Mouse (Mus musculus) neural tube, embryonic 13.5 days (tissue): ENCODE measurements around the gene Dnajc28. TPM values are rescaled to one million over a fixed set of nuclear protein-coding genes. Genes with fewer than 3 reads are reported as not detected.

Experiments
- ATAC-seq: fragments of 200-750 bp; cut with Nextera tagmentation; 2 replicates; pipeline ENCODE4 v1.8.0; 2017; ENCODE audit warnings: low read depth, mild to moderate bottlenecking, moderate TSS enrichment, moderate library complexity
- H3K27ac ChIP-seq: fragments of 300-500 bp; sonication (generic); replicated peaks from 2 replicates; pipeline ENCODE4 v1.5.1; 2015; ENCODE audit warnings: moderate library complexity, mild to moderate bottlenecking, inconsistent platforms
- H3K27me3 ChIP-seq: fragments of 300-500 bp; sonication (generic); 2 replicates; pipeline ENCODE4 v1.6.1; 2015; ENCODE audit warnings: mild to moderate bottlenecking, inconsistent platforms
- H3K36me3 ChIP-seq: fragments of 300-500 bp; sonication (generic); 2 replicates; pipeline ENCODE4 v1.6.1; 2015; ENCODE audit warnings: mild to moderate bottlenecking, inconsistent platforms
- H3K4me1 ChIP-seq: fragments of 300-500 bp; sonication (generic); replicated peaks from 2 replicates; pipeline ENCODE4 v1.6.1; 2015; ENCODE audit warnings: inconsistent platforms
- H3K4me2 ChIP-seq: fragments of 300-500 bp; sonication (generic); 2 replicates; pipeline ENCODE4 v1.6.1; 2015; ENCODE audit warnings: inconsistent platforms, mild to moderate bottlenecking, moderate library complexity
- H3K4me3 ChIP-seq: fragments of 300-500 bp; sonication (generic); 2 replicates; pipeline ENCODE4 v1.5.1; 2015; ENCODE audit warnings: mild to moderate bottlenecking, inconsistent platforms
- H3K9ac ChIP-seq: fragments of 300-500 bp; sonication (generic); 2 replicates; pipeline ENCODE4 v1.6.1; 2015; ENCODE audit warnings: moderate library complexity, mild to moderate bottlenecking, inconsistent platforms
- H3K9me3 ChIP-seq: fragments of 300-500 bp; sonication (generic); 2 replicates; pipeline ENCODE4 v1.6.1; 2016; ENCODE audit warnings: inconsistent platforms
- WGBS: fragments of 180-500 bp; shearing (Covaris S2); methylation state at CpG from one replicate; pipeline ENCODE4 v1.1.7; 2015; 5-methylcytosine and 5-hydroxymethylcytosine counted together
- polyA plus RNA-seq: library from polyadenylated mRNA; unstranded; fragments of >200 nt; fragmentation: Nextera tagmentation; extraction: Ambion mirVana; gene quantifications from 2 replicates; pipeline ENCODE4 v1.2.1, GENCODE M21; 2015

Dnajc28 gene
- polyA plus RNA-seq, 1 experiment from 2014 or later = 6.9 TPM

DNA sequence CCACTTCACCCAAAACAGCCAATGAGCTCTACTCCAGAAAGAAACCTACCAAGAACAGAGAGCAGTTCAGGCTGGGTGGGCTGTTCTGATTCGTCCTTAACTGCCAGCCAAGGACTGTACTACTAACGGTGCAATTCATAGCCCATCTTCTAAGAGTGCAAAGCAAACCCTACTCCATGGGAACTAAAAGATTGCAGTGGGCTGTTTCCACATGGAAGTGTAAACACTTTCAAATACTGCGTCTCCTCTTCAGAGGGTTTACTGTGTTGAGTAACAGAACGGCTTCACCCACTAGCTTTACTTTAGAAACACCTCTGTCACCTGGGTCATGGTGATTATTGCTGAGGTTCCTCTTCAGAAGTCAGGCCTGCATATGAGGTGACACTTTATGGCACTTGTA lies 17.7 kb downstream of the Dnajc28 start:
- no peak for ATAC-seq
- Histone ChIP-seq H3K4me2 (no peak overlapping the region), H3K27ac (no peak overlapping the region), H3K27me3 (peaks cover 10% of the 10 kb centered on the region), H3K36me3 (no peaks in the 10 kb centered on the region), H3K9me3 (no peaks in the 10 kb centered on the region), H3K9ac (no peak overlapping the region), H3K4me3 (no peak overlapping the region), H3K4me1 (peaks cover 10% of the 10 kb centered on the region)
- 64% methylated on average over 4 of the region's 4 CpGs for WGBS

DNA sequence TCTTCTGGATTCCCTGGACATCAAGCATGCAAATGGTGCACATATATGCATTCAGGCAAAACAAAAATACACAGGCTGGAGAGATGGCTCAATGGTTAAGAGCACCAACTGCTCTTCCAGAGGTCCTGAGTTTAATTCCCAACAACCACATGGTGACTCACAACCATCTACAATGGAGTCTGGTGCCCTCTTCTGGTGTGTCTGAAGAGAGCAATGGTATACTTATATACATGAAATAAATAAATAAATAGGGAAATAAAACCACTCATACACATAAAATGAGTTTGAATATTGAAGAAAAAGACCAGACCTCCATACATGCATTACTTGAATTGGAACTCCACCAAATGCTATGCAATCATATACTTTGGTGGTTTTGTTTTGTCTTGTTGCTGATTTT lies 19.6 kb downstream of the Dnajc28 start:
- no peak overlapping the region for H3K27ac ChIP-seq
- H3K27me3 ChIP-seq = peaks cover 10% of the 10 kb centered on the region
- H3K4me1 ChIP-seq = peaks cover 18% of the 10 kb centered on the region
- H3K9me3 ChIP-seq = no peaks in the 10 kb centered on the region
- ATAC-seq = no peak
- no peak overlapping the region for H3K4me3 ChIP-seq
- no peaks in the 10 kb centered on the region for H3K36me3 ChIP-seq
- H3K4me2 ChIP-seq = no peak overlapping the region
- no peak overlapping the region for H3K9ac ChIP-seq

DNA sequence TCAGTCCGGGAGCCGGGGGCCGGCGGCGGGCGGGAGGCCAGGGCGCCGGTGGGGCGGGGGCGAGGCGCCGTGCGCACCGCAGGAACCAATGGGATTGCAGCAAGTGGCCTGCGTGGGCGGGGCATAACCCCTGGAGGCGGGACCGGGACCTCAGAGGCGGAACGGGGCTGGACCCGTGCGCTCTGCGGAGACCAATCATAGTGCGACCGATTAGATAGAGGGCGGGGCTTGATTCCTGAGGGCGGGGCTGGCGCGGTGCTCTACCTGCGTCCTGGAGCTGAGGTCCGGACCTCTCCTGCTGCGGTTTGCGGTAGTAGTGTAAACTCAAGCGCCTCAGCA lies 21.2 kb downstream of the Dnajc28 start, which contains the start of gene Tmem50b:
TSS of gene Tmem50b (minus strand) at position 129 of the 339 bp plus-strand sequence.
- Histone ChIP-seq H3K4me2 (peak within 1 kb of the TSS; percentile 88), H3K36me3 (peaks cover 3% of the 10 kb centered on the region; the same call in 1 of the 2 replicates), H3K27ac (peak within 1 kb of the TSS; percentile 84), H3K4me3 (peak within 1 kb of the TSS; percentile 56), H3K27me3 (peaks cover 10% of the 10 kb centered on the region), H3K4me1 (peaks cover 22% of the 10 kb centered on the region), H3K9ac (peak within 1 kb of the TSS; percentile 83), H3K9me3 (no peaks in the 10 kb centered on the region)
- ATAC-seq = peak; percentile 98
- WGBS = 1% methylated on average over 34 of the region's 34 CpGs

DNA sequence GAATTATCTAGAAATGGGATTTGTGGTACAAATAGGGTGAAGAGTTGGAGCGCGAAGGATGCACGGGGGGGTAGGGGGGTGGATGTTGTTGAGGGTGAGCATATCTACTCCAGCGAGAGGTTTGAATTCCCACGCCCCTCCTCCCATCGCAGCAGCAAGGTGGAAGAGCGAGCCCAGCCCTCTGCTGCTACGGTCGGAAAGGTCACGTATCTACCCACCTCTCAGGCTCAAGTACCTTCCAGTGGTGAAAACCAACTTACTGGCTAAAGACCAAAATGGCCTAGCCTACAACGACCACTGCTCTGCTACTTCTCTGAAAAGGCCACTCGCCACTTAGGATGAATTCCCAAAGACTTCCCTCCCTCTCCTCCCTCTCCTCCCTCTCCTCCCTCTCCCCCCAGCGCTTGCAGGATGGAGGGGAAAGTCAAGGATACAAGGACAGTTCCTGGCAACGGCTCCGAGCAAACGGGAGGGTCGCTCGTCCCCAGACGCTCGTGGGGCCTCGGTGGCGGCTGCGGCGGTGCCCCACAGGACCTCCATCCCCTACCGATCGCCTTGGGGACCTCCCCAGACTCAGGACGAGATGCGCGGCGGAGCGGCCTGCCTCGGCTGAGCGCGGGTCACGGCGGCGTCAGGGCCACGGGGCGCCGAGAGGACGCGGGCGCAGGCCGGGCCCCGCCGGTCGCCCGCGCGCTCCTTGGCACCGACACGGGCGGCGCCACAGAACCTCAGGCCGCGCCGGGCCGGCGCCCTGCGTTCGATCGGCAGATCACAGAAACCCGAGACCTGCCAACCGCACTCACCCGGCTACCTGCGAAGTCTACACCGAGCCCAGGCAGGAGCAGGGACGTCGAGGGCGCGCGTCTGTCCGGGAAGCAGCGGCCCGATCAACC lies 21.8 kb downstream of the Dnajc28 start:
- no peaks in the 10 kb centered on the region for H3K9me3 ChIP-seq
- WGBS = under 1% methylated on average over 75 of the region's 75 CpGs
- H3K4me2 ChIP-seq = peak overlapping the region; percentile 88
- peak overlapping the region; percentile 56 for H3K4me3 ChIP-seq
- peak overlapping the region; percentile 83 for H3K9ac ChIP-seq
- H3K4me1 ChIP-seq = peaks cover 22% of the 10 kb centered on the region
- peaks cover 3% of the 10 kb centered on the region; the same call in 1 of the 2 replicates for H3K36me3 ChIP-seq
- ATAC-seq = peak; percentile 77
- H3K27me3 ChIP-seq = peaks cover 10% of the 10 kb centered on the region
- H3K27ac ChIP-seq = peak overlapping the region; percentile 84

DNA sequence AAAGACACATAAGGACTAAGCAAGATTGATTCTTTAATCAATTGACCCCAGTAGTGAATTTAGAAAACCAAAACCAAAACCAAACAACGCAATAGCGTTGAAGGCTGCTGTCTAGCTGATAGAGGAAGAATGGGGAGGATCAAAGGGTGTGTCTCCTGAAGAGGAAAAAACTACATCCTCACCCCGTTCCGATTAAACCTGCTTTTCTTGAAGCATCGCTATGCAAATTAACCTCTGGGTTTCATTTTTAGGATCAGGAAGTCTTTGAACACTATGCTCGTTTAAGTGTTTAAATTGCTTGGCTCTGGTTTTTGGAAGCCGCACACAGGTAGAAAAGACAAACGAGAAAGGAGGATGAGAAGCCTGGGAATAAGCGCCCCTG lies 22.4 kb downstream of the Dnajc28 start:
- Histone ChIP-seq H3K27ac (no peak overlapping the region), H3K9ac (peak overlapping the region; percentile 83), H3K27me3 (peaks cover 10% of the 10 kb centered on the region), H3K9me3 (no peaks in the 10 kb centered on the region), H3K36me3 (peaks cover 3% of the 10 kb centered on the region; the same call in 1 of the 2 replicates), H3K4me1 (peaks cover 22% of the 10 kb centered on the region), H3K4me2 (peak overlapping the region; percentile 88), H3K4me3 (peak overlapping the region; percentile 56)
- no peak for ATAC-seq
- 19% methylated on average over 9 of the region's 9 CpGs for WGBS

DNA sequence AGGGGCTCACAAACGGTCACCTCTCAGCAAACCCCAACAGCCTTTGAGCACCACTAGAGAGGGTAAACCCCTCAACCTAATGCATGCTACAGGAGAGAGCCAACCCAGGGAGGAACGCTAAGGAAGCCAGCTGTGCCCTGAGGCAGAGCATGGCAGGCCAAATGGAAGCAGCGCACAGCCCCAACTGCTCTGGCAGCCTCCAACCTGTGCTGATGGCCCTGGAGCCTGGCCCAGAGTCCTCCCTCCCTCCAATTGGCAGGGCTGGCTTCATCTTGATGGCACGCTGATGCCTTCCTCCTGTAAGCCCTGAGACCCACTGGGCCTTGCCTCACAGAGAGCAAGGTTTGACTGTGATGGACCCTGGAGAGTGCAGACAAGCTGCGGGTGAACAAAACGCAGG lies 23.8 kb downstream of the Dnajc28 start:
- H3K4me3 ChIP-seq = no peak overlapping the region
- H3K27ac ChIP-seq = no peak overlapping the region
- ATAC-seq = no peak
- peaks cover 3% of the 10 kb centered on the region; the same call in 1 of the 2 replicates for H3K36me3 ChIP-seq
- peaks cover 10% of the 10 kb centered on the region for H3K27me3 ChIP-seq
- peaks cover 22% of the 10 kb centered on the region for H3K4me1 ChIP-seq
- peak overlapping the region; percentile 47; the same call in 1 of the 2 replicates for H3K9ac ChIP-seq
- 84% methylated on average over 6 of the region's 6 CpGs for WGBS
- no peak overlapping the region for H3K4me2 ChIP-seq
- H3K9me3 ChIP-seq = no peaks in the 10 kb centered on the region

DNA sequence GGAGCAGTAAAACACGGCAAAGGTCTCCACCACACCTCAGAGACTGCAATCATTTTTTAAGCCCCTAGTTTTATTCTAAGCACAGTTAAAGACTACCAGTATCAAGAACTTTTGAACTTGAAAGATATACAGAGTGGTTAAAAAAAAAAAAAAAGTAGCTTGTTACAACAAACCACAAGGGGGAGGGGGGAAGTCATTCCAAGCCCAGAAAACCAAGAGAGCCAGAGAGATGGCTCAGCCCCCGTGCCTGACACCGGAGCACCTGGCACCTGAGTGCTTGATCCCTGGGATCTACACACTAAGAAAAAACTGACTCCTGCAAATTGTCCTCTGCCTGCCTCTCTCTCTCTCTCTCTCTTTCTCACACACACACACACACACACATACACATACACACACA lies 25.6 kb downstream of the Dnajc28 start:
- Histone ChIP-seq H3K4me3 (no peak overlapping the region), H3K36me3 (peaks cover 3% of the 10 kb centered on the region; the same call in 1 of the 2 replicates), H3K27me3 (peaks cover 1% of the 10 kb centered on the region; the same call in 1 of the 2 replicates), H3K4me2 (no peak overlapping the region), H3K27ac (no peak overlapping the region), H3K9me3 (no peaks in the 10 kb centered on the region), H3K4me1 (peaks cover 22% of the 10 kb centered on the region), H3K9ac (no peak overlapping the region)
- WGBS = 84% methylated on average over 3 of the region's 3 CpGs
- ATAC-seq = no peak

DNA sequence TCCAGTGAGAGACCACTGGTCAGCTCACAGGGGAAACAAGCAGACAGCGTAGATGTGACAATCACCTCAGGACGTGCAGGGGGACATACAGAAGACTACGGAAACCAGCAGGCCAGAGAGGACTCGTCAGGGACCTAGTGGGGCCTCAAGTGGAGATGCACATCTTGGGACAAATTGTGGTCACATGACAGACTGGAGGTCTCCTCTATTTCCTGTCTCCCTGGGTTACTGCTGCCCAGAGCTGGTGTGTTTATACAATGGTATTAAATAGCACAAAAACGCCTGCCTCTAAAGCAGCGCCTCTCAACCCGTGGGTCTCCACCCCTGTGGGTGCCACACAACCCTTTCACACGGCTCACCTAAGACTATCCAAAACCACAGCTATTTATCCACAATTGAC lies 26.7 kb downstream of the Dnajc28 start:
- Histone ChIP-seq H3K36me3 (peaks cover 3% of the 10 kb centered on the region; the same call in 1 of the 2 replicates), H3K27ac (no peak overlapping the region), H3K4me1 (peaks cover 22% of the 10 kb centered on the region), H3K4me2 (no peak overlapping the region), H3K9me3 (no peaks in the 10 kb centered on the region), H3K4me3 (no peak overlapping the region), H3K9ac (no peak overlapping the region), H3K27me3 (no peaks in the 10 kb centered on the region)
- no peak for ATAC-seq
- WGBS = 72% methylated on average over 8 of the region's 8 CpGs

DNA sequence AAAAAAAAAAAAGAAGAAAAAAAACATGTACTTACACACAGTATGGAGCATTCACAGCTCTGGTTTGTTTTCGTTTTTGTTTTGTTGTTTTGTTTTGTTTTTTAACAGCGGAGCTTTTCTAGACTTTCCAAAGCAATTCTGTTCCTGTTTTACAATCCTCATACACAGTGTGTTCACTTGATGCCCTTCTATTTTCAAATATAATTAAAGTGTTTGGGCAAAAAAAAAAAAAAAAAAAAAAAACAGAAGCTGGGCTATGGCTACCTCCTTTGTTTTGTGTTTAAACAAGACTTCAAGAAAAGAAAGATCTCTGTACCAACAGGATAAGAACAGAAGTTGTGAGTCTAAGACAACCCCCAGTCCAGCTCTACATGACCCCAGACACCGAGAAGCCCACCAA lies 30.1 kb downstream of the Dnajc28 start:
- Histone ChIP-seq H3K27me3 (no peaks in the 10 kb centered on the region), H3K4me3 (no peak overlapping the region)

DNA sequence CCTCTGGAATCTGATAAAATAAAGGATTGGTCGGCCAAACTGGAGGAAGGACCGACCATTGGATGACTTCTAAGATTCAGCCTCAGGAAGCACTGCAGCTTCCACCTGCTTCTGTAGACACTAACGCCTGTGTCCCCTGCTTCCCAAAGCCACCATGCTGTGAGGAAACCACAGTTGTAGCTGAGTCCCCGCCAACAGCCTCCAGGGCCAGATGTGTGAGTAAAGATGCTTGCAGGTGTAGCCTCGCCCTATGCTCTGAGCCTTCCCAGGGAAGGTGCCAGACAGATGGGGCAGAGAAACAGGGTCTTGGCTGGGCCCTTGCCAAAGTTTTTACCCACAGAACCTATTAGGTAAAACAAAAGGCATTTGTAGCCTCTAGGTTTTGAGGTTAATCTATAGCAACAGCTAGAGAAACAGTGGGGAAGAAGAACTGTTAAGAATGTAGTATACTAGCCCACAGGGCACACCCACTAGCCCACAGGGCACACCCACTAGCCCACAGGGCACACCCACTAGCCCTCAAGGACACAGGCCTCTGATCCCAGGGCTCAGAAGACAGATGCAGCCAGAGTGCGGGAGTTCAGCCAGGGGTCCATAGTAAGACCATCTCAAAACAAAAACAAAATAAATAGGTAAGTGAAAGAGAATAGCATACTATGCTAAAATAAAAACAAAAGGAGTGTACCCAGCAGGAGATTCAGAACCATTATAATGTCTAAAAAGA lies 30.9 kb downstream of the Dnajc28 start:
- Histone ChIP-seq H3K4me3 (no peak overlapping the region), H3K36me3 (peaks cover 22% of the 10 kb centered on the region), H3K4me1 (0 out of 2 replicates have a peak, but pooled peaks cover 2% of the 10 kb centered on the region), H3K27ac (no peak overlapping the region), H3K9ac (no peak overlapping the region), H3K9me3 (no peaks in the 10 kb centered on the region), H3K4me2 (no peak overlapping the region), H3K27me3 (no peaks in the 10 kb centered on the region)
- WGBS = 55% methylated on average over 6 of the region's 6 CpGs
- ATAC-seq = no peak

More for the DNA sequence above, 30.1 kb downstream of the Dnajc28 start:
- ATAC-seq = no peak
- H3K4me2 ChIP-seq = no peak overlapping the region
- H3K9ac ChIP-seq = no peak overlapping the region
- H3K9me3 ChIP-seq = no peaks in the 10 kb centered on the region
- peaks cover 20% of the 10 kb centered on the region for H3K36me3 ChIP-seq
- 88% methylated on average over 3 of the region's 3 CpGs for WGBS
- H3K27ac ChIP-seq = no peak overlapping the region
- H3K4me1 ChIP-seq = 0 out of 2 replicates have a peak, but pooled peaks cover 4% of the 10 kb centered on the region

DNA sequence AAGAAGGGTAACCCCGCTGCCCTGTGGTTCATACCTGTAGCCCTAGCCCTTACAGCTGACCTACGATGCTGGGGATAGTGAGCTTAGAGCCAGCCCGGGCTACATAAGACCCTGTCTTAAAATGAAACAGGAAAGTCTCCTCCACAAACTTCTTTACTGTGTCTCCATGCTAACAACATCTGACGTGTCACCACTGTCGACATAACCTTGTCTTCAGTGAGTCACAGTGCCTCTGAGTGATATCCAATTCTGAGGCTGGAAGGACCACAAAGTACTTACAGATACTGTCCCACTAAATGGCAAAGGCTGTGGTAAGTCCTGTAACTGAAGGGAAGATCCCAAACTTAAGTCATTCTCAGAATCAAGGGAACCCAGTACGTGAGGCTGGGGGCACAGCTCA lies 32.6 kb downstream of the Dnajc28 start:
- H3K4me3 ChIP-seq = no peak overlapping the region
- ATAC-seq = no peak
- H3K9me3 ChIP-seq = no peaks in the 10 kb centered on the region
- H3K4me2 ChIP-seq = no peak overlapping the region
- no peak overlapping the region for H3K27ac ChIP-seq
- peaks cover 25% of the 10 kb centered on the region for H3K36me3 ChIP-seq
- no peak overlapping the region for H3K9ac ChIP-seq
- no peaks in the 10 kb centered on the region for H3K27me3 ChIP-seq
- H3K4me1 ChIP-seq = no peaks in the 10 kb centered on the region
- 92% methylated on average over 6 of the region's 6 CpGs for WGBS

DNA sequence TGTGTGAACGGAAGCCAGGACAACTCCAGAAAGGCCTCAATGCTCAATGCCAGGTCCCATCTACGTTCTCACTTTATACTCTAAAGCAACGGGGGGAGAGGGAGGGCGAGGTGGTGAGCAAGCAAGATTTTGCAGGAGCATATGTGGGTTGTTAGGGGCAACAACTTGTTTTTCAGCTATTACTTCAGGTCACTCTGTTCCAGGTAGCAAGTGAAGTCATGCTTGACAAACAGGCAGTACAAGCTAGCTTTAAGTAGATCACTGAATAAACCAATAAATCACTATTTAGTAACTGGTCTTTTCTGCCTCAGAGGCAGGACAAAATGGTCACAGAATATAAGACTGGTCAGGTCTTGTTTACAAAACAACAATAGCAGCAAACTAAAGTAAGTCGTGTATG lies 33.2 kb downstream of the Dnajc28 start:
- Histone ChIP-seq H3K27ac (no peak overlapping the region), H3K27me3 (no peaks in the 10 kb centered on the region), H3K9ac (no peak overlapping the region), H3K4me2 (no peak overlapping the region), H3K4me1 (no peaks in the 10 kb centered on the region), H3K4me3 (no peak overlapping the region), H3K9me3 (no peaks in the 10 kb centered on the region), H3K36me3 (peaks cover 29% of the 10 kb centered on the region)
- 86% methylated on average over 5 of the region's 5 CpGs for WGBS
- no peak for ATAC-seq
